Mouse (Mus musculus): ENCODE results near the gene Tbxas1. TPM values are rescaled to one million over a fixed set of nuclear protein-coding genes. Genes with fewer than 3 reads are reported as not detected.

Gene Tbxas1
- polyA plus RNA-seq, 1 experiment from 2014 or later: 5.5 TPM

DNA sequence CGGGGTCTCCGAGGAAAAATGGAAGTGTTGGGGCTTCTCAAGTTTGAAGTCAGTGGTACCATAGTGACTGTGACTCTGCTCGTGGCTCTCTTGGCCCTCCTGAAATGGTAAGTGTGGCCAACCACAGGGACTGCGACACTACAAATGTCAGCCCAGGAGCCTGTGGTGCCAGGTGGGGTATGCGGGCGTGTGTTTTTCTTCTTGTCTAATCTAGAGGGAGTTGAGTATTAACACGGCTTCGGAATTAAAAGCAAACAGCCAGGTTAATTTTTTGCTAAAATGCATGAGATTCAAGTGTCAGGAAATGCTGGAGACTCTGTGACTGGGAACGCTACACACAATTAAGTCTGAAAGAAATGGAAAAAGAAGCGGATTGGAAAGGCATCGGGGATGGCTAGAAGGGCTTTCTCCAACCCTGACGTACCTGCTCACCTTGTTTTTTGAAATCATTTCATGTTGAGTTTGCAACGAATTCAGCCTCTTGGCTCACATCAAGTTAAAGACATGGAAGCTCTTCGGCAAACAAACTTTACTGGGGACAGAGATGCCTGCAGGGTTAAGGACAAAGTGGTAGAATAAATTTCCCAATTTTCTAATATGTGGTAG is 44.0 kb downstream of the Tbxas1 start:
- no peak overlapping the region; the same call in 1 of the 2 replicates for H3K4me2 ChIP-seq (replicated peaks; ENCODE audit: low read depth, low read length)
- peak overlapping the region; percentile 33; the same call in 1 of the 2 replicates for H3K27ac ChIP-seq (ENCODE audit: low read length)
- no peak overlapping the region for H3K4me3 ChIP-seq (ENCODE audit: low read depth, low read length)
- no peak overlapping the region for H3K9ac ChIP-seq (replicated peaks; ENCODE audit: low read depth)
- no peaks in the 10 kb centered on the region for H3K9me3 ChIP-seq (ENCODE audit: low read length)
- TF ChIP-seq CTCF (IDR thresholded peaks at IDR 0.05) (no peak), EP300 (IDR thresholded peaks at IDR 0.05) (no peak)
- 59% methylated on average over 14 of the region's 14 CpGs for WGBS
- DNase-seq (ENCODE audit: low spot score): peak; percentile 47
- no peaks in the 10 kb centered on the region for H3K27me3 ChIP-seq (replicated peaks; ENCODE audit: insufficient read depth, low read length)
- ATAC-seq: no peak
- no peaks in the 10 kb centered on the region for H3K36me3 ChIP-seq (ENCODE audit: insufficient read depth, low read length)
- H3K4me1 ChIP-seq (ENCODE audit: insufficient read depth, low read depth, low read length): peaks cover 13% of the 10 kb centered on the region; the same call in 1 of the 2 replicates

DNA sequence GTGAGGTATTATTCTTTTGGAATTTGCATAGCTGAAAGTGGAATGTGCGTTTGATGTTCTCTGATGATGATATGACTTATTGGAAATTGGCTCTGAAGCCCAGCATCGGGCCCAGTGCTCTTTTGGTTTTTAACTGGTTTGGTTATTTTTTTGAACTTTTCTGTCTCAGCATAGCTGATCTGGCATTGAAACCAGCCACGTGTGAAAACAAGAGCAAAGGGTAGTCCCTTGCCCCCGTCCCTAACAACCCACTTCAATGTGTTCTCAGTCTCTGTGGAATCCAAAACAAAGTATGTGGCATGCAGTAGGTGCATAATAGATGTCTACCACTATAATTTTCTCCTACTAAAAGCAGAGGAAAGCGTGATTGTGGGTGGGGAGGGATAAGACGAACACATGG is 44.9 kb downstream of the Tbxas1 start:
- DNase-seq (ENCODE audit: low spot score) (no peak), ATAC-seq (no peak)
- Histone ChIP-seq H3K4me2 (replicated peaks; ENCODE audit: low read depth, low read length) (no peak overlapping the region), H3K9ac (replicated peaks; ENCODE audit: low read depth) (no peak overlapping the region), H3K36me3 (ENCODE audit: insufficient read depth, low read length) (no peaks in the 10 kb centered on the region), H3K4me1 (ENCODE audit: insufficient read depth, low read depth, low read length) (peaks cover 13% of the 10 kb centered on the region; the same call in 1 of the 2 replicates), H3K9me3 (ENCODE audit: low read length) (no peaks in the 10 kb centered on the region), H3K27ac (ENCODE audit: low read length) (no peak overlapping the region), H3K4me3 (ENCODE audit: low read depth, low read length) (no peak overlapping the region), H3K27me3 (replicated peaks; ENCODE audit: insufficient read depth, low read length) (no peaks in the 10 kb centered on the region)
- no peak for TF ChIP-seq EP300 (IDR thresholded peaks at IDR 0.05)
- TF ChIP-seq CTCF (IDR thresholded peaks at IDR 0.05): no peak
- WGBS: 79% methylated on average over 6 of the region's 6 CpGs

DNA sequence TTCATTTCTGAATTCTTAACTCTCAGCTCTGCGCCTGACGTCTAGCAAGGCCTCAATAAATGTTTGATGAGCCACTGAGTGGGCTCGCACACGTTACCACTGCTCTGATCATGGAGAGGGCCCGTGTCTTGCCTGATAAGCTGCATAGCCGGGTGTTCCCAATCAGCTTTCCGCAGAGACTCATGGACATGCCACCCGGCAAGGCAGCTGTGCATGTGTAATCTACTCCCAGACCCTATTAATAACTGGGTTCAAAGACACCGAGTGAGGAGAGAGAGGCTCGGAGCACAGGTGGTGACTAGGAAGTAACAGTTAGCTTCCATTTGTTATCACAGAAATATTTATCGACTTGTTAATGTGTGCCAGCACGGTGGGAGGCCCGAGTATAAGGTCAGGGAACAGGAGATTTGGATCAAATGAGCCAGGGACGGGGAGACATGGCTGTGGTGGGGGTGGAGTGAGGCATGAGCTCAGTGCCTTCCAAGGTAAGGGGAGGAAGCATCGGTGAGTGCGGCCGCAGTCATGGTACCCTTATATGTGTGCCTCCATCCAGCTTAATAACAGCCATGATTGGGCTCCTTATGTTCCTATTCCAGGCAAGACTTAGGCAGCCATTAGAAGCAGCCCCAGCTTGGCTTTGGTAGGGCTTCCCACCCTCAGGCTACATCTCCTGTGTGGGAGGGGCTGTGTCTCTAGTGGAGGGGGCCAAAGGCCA is 46.0 kb downstream of the Tbxas1 start:
- ATAC-seq (no peak), DNase-seq (ENCODE audit: low spot score) (no peak)
- no peaks in the 10 kb centered on the region for H3K36me3 ChIP-seq (ENCODE audit: insufficient read depth, low read length)
- H3K27ac ChIP-seq (ENCODE audit: low read length): no peak overlapping the region
- no peak for TF ChIP-seq CTCF (IDR thresholded peaks at IDR 0.05)
- no peak for TF ChIP-seq EP300 (IDR thresholded peaks at IDR 0.05)
- H3K4me1 ChIP-seq (ENCODE audit: insufficient read depth, low read depth, low read length): peaks cover 13% of the 10 kb centered on the region; the same call in 1 of the 2 replicates
- no peaks in the 10 kb centered on the region for H3K9me3 ChIP-seq (ENCODE audit: low read length)
- 47% methylated on average over 17 of the region's 17 CpGs for WGBS
- H3K9ac ChIP-seq (replicated peaks; ENCODE audit: low read depth): no peak overlapping the region
- no peaks in the 10 kb centered on the region for H3K27me3 ChIP-seq (replicated peaks; ENCODE audit: insufficient read depth, low read length)
- no peak overlapping the region for H3K4me3 ChIP-seq (ENCODE audit: low read depth, low read length)
- H3K4me2 ChIP-seq (replicated peaks; ENCODE audit: low read depth, low read length): no peak overlapping the region

DNA sequence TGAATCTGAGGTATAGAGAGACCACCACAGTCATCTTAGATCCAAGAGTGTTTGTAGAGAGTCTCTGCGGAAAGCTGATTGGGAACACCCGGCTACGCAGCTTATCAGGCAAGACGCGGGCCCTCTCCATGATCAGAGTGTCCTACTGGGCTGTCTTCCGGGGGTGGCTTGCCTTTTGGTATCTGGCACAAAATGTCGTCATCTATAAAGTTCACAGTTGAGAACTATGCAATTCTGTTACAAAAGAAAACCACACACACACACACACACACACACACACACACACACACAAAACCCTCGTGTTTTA is 46.6 kb downstream of the Tbxas1 start:
- TF ChIP-seq CTCF (IDR thresholded peaks at IDR 0.05): no peak
- TF ChIP-seq EP300 (IDR thresholded peaks at IDR 0.05): no peak
- Histone ChIP-seq H3K4me1 (ENCODE audit: insufficient read depth, low read depth, low read length) (peaks cover 13% of the 10 kb centered on the region; the same call in 1 of the 2 replicates), H3K9me3 (ENCODE audit: low read length) (no peaks in the 10 kb centered on the region), H3K27me3 (replicated peaks; ENCODE audit: insufficient read depth, low read length) (no peaks in the 10 kb centered on the region), H3K4me3 (ENCODE audit: low read depth, low read length) (no peak overlapping the region), H3K9ac (replicated peaks; ENCODE audit: low read depth) (no peak overlapping the region), H3K36me3 (ENCODE audit: insufficient read depth, low read length) (no peaks in the 10 kb centered on the region), H3K4me2 (replicated peaks; ENCODE audit: low read depth, low read length) (no peak overlapping the region), H3K27ac (ENCODE audit: low read length) (no peak overlapping the region)
- WGBS: 82% methylated on average over 8 of the region's 8 CpGs
- DNase-seq (ENCODE audit: low spot score) (no peak), ATAC-seq (no peak)

DNA sequence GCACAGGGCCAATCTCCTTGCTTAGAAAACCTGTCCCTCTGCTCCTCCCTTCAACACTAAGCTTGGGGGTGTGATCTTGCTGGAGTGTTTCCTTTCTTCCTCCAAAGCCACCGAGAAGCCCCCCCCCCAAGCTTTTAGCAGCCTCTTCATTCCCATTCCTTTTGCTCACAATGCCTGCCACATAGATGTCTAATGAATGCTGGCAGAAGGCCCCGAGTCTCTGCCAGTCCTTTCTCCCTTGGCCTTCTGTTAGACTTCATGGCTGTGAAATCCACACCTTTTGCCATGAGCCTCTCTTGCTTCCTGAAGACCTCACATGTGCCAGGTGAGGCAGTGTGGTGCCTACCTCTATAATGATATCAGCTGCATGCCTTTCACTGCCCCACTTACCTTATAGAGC is 47.3 kb downstream of the Tbxas1 start:
- TF ChIP-seq CTCF (IDR thresholded peaks at IDR 0.05) (no peak), EP300 (IDR thresholded peaks at IDR 0.05) (no peak)
- Histone ChIP-seq H3K27me3 (replicated peaks; ENCODE audit: insufficient read depth, low read length) (no peaks in the 10 kb centered on the region), H3K9ac (replicated peaks; ENCODE audit: low read depth) (no peak overlapping the region), H3K9me3 (ENCODE audit: low read length) (no peaks in the 10 kb centered on the region), H3K36me3 (ENCODE audit: insufficient read depth, low read length) (no peaks in the 10 kb centered on the region), H3K27ac (ENCODE audit: low read length) (no peak overlapping the region), H3K4me2 (replicated peaks; ENCODE audit: low read depth, low read length) (no peak overlapping the region), H3K4me1 (ENCODE audit: insufficient read depth, low read depth, low read length) (peaks cover 13% of the 10 kb centered on the region; the same call in 1 of the 2 replicates), H3K4me3 (ENCODE audit: low read depth, low read length) (no peak overlapping the region)
- 56% methylated on average over 2 of the region's 2 CpGs for WGBS
- ATAC-seq (no peak), DNase-seq (ENCODE audit: low spot score) (no peak)

DNA sequence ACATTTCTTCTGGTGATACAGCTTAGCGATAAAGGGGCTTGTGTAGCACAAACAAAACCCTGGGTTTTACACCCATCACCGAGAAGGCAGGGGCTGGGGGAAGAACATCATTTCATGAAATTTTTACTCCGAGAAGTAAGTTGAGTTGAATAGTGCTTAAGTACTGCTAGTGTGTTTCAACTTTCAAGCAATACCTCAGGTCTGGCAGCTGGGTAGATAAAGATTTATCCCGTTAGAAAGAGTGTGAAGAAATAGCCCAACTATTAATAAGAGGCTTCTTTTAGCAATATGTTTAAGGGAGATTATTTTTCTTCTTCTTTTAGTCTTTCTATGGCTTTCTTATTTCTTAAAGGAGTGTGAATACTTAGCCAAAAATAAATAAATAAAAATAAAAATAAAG is 48.2 kb downstream of the Tbxas1 start:
- Histone ChIP-seq H3K4me1 (ENCODE audit: insufficient read depth, low read depth, low read length) (peaks cover 6% of the 10 kb centered on the region; the same call in 1 of the 2 replicates), H3K9me3 (ENCODE audit: low read length) (no peaks in the 10 kb centered on the region), H3K4me2 (replicated peaks; ENCODE audit: low read depth, low read length) (no peak overlapping the region), H3K9ac (replicated peaks; ENCODE audit: low read depth) (no peak overlapping the region), H3K27ac (ENCODE audit: low read length) (no peak overlapping the region), H3K27me3 (replicated peaks; ENCODE audit: insufficient read depth, low read length) (no peaks in the 10 kb centered on the region), H3K36me3 (ENCODE audit: insufficient read depth, low read length) (no peaks in the 10 kb centered on the region), H3K4me3 (ENCODE audit: low read depth, low read length) (no peak overlapping the region)
- DNase-seq (ENCODE audit: low spot score): no peak
- WGBS: 58% methylated on average over 4 of the region's 4 CpGs
- no peak for ATAC-seq
- TF ChIP-seq EP300 (IDR thresholded peaks at IDR 0.05) (no peak), CTCF (IDR thresholded peaks at IDR 0.05) (no peak)

All from lung, postnatal 0 days (tissue).